Mouse (Mus musculus): ENCODE measurements at regions not wholly inside any gene's neighbourhood (a gene's known extent, or its start where the extent isn't known, plus 50 kb on each side); places are given as distances from the start of the nearest gene placed in this dataset.

DNA sequence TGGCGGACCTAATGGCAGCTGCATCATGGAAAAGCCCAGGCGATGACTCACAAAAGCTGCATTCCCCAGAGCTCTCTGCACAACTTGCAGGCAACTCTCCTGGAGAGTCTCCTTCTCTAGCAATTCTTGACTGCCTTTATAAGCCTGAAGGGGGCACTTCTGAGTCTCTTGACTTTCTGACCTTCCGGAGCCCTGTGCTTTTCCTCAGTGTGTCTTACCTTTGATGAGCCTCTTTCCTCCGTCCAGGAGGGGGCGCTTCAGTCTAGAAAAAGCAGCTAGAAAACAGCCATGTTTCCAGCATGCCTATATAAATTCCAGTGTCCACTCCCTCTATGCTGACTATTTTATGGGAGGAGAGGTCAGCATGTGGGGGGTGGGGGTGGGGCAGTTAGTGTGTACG, 228.8 kb upstream of the Hs6st1 start:
- DNase-seq (peak; percentile 69), ATAC-seq (ENCODE audit: insufficient read depth) (peak; percentile 24; the same call in 1 of the 2 replicates)
- Histone ChIP-seq H3K4me2 (no peak overlapping the region), H3K36me3 (ENCODE audit: insufficient read depth) (no peaks in the 10 kb centered on the region), H3K9ac (no peak overlapping the region), H3K9me3 (ENCODE audit: low read depth, low read length) (no peaks in the 10 kb centered on the region), H3K27me3 (ENCODE audit: insufficient read depth, low read length) (no peaks in the 10 kb centered on the region), H3K4me1 (ENCODE audit: insufficient read depth) (no peaks in the 10 kb centered on the region), H3K27ac (ENCODE audit: low read depth) (no peak overlapping the region), H3K4me3 (ENCODE audit: low read depth, low read length) (no peak overlapping the region)
- WGBS = 67% methylated on average over 6 of the region's 6 CpGs
- peak; percentile 57 for TF ChIP-seq CTCF (IDR thresholded peaks at IDR 0.05; ENCODE audit: low read depth)

DNA sequence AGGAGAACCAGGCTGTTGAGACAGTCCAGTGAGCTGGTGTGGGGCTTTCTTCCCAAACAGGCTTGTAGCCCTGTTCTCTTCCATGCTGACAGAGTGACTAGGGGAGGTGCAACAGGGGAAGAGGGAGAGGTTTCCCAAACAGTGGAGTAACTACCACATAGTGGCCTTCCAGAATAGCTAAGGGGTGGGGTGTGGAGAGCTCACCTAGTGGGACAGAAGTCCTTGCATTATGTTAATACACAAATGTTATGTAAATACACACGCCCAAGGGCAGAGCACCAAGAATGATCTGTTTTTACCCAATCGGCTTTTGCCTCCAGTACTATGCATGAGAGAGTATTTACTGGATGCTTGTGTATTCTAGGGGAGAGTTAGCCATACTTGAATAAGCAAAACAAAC, 226.6 kb upstream of the Hs6st1 start:
- no peak for TF ChIP-seq CTCF (IDR thresholded peaks at IDR 0.05; ENCODE audit: low read depth)
- WGBS = 82% methylated on average over 2 of the region's 2 CpGs
- no peak overlapping the region for H3K27ac ChIP-seq (ENCODE audit: low read depth)

GRCm38 (mm10) chr1:35842707-35843106, 225.5 kb upstream of the Hs6st1 start:
- DNase-seq = no peak
- no peak overlapping the region for H3K27ac ChIP-seq (ENCODE audit: low read depth)
- no peaks in the 10 kb centered on the region for H3K4me1 ChIP-seq (ENCODE audit: insufficient read depth)
- no peaks in the 10 kb centered on the region for H3K27me3 ChIP-seq (ENCODE audit: insufficient read depth, low read length)
- ATAC-seq (ENCODE audit: insufficient read depth) = no peak
- WGBS = 85% methylated on average over 4 of the region's 4 CpGs
- no peak for TF ChIP-seq CTCF (IDR thresholded peaks at IDR 0.05; ENCODE audit: low read depth)
- no peak overlapping the region for H3K4me3 ChIP-seq (ENCODE audit: low read depth, low read length)
- no peak overlapping the region for H3K4me2 ChIP-seq
- no peak overlapping the region for H3K9ac ChIP-seq
- no peaks in the 10 kb centered on the region for H3K9me3 ChIP-seq (ENCODE audit: low read depth, low read length)
- no peaks in the 10 kb centered on the region for H3K36me3 ChIP-seq (ENCODE audit: insufficient read depth)

More for the DNA sequence above, 226.6 kb upstream of the Hs6st1 start:
- Histone ChIP-seq H3K9me3 (ENCODE audit: low read depth, low read length) (no peaks in the 10 kb centered on the region), H3K27me3 (ENCODE audit: insufficient read depth, low read length) (no peaks in the 10 kb centered on the region), H3K4me1 (ENCODE audit: insufficient read depth) (no peaks in the 10 kb centered on the region), H3K4me2 (no peak overlapping the region), H3K36me3 (ENCODE audit: insufficient read depth) (no peaks in the 10 kb centered on the region), H3K9ac (no peak overlapping the region), H3K4me3 (ENCODE audit: low read depth, low read length) (no peak overlapping the region)
- DNase-seq = no peak
- no peak for ATAC-seq (ENCODE audit: insufficient read depth)

GRCm38 (mm10) chr1:35843566-35843965, 224.6 kb upstream of the Hs6st1 start:
- H3K4me1 ChIP-seq (ENCODE audit: insufficient read depth) = no peaks in the 10 kb centered on the region
- ATAC-seq (ENCODE audit: insufficient read depth) (no peak), DNase-seq (no peak)
- TF ChIP-seq CTCF (IDR thresholded peaks at IDR 0.05; ENCODE audit: low read depth) = no peak
- no peaks in the 10 kb centered on the region for H3K36me3 ChIP-seq (ENCODE audit: insufficient read depth)
- WGBS = 77% methylated on average over 3 of the region's 3 CpGs
- H3K27ac ChIP-seq (ENCODE audit: low read depth) = no peak overlapping the region
- H3K27me3 ChIP-seq (ENCODE audit: insufficient read depth, low read length) = no peaks in the 10 kb centered on the region
- no peak overlapping the region for H3K4me3 ChIP-seq (ENCODE audit: low read depth, low read length)
- H3K9ac ChIP-seq = no peak overlapping the region
- H3K4me2 ChIP-seq = no peak overlapping the region
- no peaks in the 10 kb centered on the region for H3K9me3 ChIP-seq (ENCODE audit: low read depth, low read length)

- Histone ChIP-seq H3K36me3 (ENCODE audit: insufficient read depth) (no peaks in the 10 kb centered on the region), H3K4me1 (ENCODE audit: insufficient read depth) (no peaks in the 10 kb centered on the region), H3K27ac (ENCODE audit: low read depth) (no peak overlapping the region), H3K9ac (no peak overlapping the region), H3K4me2 (no peak overlapping the region), H3K27me3 (ENCODE audit: insufficient read depth, low read length) (no peaks in the 10 kb centered on the region), H3K4me3 (ENCODE audit: low read depth, low read length) (no peak overlapping the region), H3K9me3 (ENCODE audit: low read depth, low read length) (no peaks in the 10 kb centered on the region)
- DNase-seq (peak; percentile 21), ATAC-seq (ENCODE audit: insufficient read depth) (no peak)
- peak; percentile 36 for TF ChIP-seq CTCF (IDR thresholded peaks at IDR 0.05; ENCODE audit: low read depth)
- WGBS = 50% methylated on average over 11 of the region's 11 CpGs
Observed at GRCm38 (mm10) chr1:35846224-35846936, 221.8 kb upstream of the Hs6st1 start.

- H3K27ac ChIP-seq (ENCODE audit: low read depth) = no peak overlapping the region
- no peaks in the 10 kb centered on the region for H3K27me3 ChIP-seq (ENCODE audit: insufficient read depth, low read length)
- no peak overlapping the region for H3K4me3 ChIP-seq (ENCODE audit: low read depth, low read length)
- no peaks in the 10 kb centered on the region for H3K9me3 ChIP-seq (ENCODE audit: low read depth, low read length)
- H3K9ac ChIP-seq = no peak overlapping the region
- H3K4me1 ChIP-seq (ENCODE audit: insufficient read depth) = no peaks in the 10 kb centered on the region
- no peaks in the 10 kb centered on the region for H3K36me3 ChIP-seq (ENCODE audit: insufficient read depth)
- TF ChIP-seq CTCF (IDR thresholded peaks at IDR 0.05; ENCODE audit: low read depth) = no peak
- WGBS = 82% methylated on average over 12 of the region's 12 CpGs
- no peak overlapping the region for H3K4me2 ChIP-seq
- no peak for ATAC-seq (ENCODE audit: insufficient read depth)
- DNase-seq = no peak
Observed at GRCm38 (mm10) chr1:35848160-35848954, 219.8 kb upstream of the Hs6st1 start.

Measured in lung, embryonic 14.5 days (tissue).